Mouse (Mus musculus) CD4-positive, CD25-positive, alpha-beta regulatory T cell, adult 2 months (primary cell): Measurements from ENCODE around the gene Svep1.
A peak's percentile ranks its signal among the peaks of the same experiment; 100 is the strongest.

Source experiments
- DNase-seq: peaks from one replicate; pipeline ENCODE4 v3.0.0-alpha.2; 2012; ENCODE audit warnings: low read depth, low spot score

The Svep1 gene

GRCm38 (mm10) chr4:58084155-58084554, 122.5 kb downstream of the Svep1 start:
- DNase-seq = no peak

DNA sequence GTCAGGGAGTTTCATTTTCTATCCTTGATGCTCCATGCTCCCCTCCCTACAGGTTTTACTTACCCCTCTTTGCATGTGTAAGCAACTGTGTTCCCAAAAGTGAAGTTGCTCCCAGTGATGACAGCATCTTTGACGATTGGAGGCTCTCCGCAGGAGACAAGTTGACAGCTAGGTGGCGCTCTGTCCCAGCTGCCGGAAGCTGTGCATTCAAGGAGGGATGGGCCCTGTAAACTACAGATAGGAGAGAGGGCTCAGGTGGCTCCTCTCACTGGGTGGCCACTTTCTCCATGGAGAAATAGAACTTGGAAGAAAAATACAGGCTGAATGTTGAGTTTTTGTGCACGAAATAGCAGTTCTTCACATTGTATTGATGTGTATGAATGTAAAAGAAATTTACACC, 124.1 kb downstream of the Svep1 start:
- peak; percentile 82 for DNase-seq

DNA sequence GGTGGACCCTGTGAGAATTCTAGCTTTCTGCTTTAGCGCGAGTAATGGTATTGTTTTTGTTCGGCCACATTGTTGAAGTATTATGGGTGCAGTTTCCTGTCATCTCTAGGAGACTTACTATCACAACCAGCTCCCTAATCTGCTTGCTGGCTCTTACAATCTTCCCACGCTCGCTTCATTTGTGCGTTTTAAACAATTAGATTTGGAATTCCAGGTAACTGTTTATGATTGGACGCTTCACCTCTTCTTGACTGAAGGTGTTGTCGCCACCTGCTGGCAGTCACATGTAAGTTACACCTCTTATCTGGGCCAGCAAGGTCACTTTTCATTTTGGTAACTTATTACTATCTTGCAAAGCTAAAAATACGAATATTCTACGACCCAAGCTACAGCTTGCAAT, 127.0 kb downstream of the Svep1 start:
- DNase-seq = peak; percentile 80

GRCm38 (mm10) chr4:58077950-58078349, 128.7 kb downstream of the Svep1 start:
- DNase-seq = no peak

DNA sequence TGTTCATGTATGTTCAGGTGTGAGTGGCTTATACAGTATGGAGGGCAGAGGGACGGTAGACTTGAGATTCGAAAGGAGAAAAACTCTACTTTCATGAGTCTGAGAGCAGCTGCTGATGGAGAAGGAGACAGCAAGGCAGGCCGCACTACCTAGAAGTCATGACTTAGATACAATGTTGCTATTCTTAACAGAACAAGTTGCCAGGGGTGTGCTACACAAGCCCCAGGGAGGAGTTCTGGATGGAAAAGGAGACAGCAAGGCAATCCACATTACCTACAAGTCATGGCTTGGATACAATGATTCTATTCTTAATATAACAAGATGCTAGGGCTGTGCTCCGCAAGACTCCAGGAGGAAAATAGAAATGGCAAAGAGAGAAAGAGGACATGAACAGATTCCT, 129.1 kb downstream of the Svep1 start:
- DNase-seq = no peak

- no peak for DNase-seq
Observed at GRCm38 (mm10) chr4:58072888-58073287, 133.8 kb downstream of the Svep1 start.

- DNase-seq = no peak
Observed at GRCm38 (mm10) chr4:58068886-58069285, 137.8 kb downstream of the Svep1 start.

DNA sequence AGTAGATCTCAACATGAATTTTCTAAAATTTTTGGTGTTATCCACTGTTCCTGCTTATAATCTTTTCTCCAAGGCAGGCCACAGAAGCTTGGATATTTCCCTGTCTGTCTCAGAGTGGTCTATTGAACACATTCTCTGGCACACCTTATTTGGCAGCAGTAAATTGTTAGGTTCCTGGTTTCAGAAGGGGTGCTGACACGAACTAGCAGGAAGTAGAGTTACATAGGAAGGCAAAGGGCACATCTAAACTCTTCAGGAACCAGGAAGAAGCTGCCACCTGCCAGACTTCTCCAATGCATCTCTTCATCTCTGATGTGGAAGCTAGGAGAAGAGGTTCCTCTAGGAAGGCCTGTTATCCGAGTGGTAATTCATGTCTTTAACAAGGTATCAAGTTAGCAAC, 141.9 kb downstream of the Svep1 start:
- no peak for DNase-seq

DNA sequence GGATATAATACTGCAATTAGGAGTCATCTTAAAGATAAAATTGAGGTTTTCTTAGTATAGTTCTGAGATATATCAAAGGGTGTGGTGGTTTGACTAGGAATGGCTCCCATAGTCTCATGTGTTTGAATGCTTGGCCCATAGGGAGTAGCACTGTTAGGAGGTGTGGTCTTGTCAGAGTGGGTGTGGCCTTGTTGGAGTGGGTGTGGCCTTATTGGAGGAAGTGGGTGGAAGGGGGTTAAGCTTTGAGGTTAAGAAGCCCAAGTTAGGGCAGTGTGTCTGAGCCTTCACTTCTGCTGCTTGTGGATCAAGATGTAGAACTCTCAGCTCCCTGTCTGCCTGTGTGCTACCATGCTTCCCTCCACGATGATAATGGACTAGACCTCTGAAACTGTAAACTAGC, 143.7 kb downstream of the Svep1 start:
- DNase-seq = no peak

GRCm38 (mm10) chr4:58055653-58056052, 151.0 kb downstream of the Svep1 start:
- DNase-seq = no peak

DNA sequence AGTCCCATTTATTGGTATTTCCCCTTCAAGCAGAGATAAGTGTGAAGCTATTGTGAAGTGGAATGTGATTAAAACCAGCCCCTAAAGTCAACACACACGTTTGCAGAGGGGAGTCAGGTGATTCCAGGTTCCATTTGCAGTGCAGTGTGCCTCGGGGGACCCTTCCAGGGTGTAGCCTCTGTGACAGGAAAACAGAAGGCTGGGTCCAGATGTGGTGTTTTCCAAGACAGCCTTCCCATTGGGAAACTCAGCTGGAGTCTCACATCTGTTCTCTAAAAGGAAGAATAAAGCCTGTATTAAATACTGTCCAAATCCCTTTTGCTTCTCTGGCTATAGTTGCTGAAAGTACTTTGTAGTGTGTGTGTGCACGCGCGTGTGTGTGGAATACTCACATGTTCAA, 152.2 kb downstream of the Svep1 start:
- no peak for DNase-seq

GRCm38 (mm10) chr4:58050746-58051145, 155.9 kb downstream of the Svep1 start:
- peak; percentile 19 for DNase-seq

DNA sequence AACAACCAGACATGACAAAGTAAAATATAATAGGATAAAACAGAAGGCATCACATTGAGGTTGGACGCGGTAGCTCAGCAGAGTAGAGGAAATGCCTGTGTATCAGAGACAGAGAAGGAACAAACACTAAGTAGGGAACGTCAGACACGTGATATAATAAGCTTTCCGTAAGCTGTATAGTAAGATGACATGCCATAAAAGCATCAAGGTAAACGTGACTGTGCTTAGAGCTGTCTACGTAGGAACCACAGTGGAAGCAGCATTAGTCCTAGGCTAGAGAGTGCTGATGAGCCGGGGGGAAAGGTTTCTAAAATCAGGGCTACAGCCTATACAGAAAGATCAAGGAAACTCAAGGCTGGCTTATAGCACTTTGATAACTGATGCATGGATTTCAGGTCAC, 156.4 kb downstream of the Svep1 start:
- no peak for DNase-seq

GRCm38 (mm10) chr4:58044833-58045232, 161.8 kb downstream of the Svep1 start:
- DNase-seq = no peak

GRCm38 (mm10) chr4:58044356-58044755, 162.3 kb downstream of the Svep1 start:
- DNase-seq = no peak

DNA sequence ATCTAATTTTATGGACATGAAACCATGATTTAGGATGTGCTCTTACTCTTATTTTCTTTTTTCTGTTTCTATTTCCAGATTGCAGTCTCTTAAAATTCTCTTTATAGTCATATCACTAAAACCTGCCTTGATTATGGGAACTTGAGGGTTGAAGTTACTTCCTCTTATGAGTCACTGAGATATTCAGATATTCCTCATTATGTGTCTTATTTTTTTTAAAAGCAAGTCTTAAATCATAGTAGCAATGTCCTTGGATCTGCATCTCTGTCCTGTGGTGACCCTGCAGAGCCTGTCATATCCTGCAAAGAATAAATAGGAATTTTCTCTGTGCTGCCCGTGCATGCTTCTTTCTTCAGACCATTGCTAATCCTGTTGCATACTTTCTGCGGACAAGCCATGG, 166.6 kb downstream of the Svep1 start:
- no peak for DNase-seq

GRCm38 (mm10) chr4:58037096-58037705, 169.5 kb downstream of the Svep1 start:
- no peak for DNase-seq

- DNase-seq = no peak
Observed at GRCm38 (mm10) chr4:58034663-58035062, 172.0 kb downstream of the Svep1 start.

GRCm38 (mm10) chr4:58032714-58033113, 173.9 kb downstream of the Svep1 start:
- DNase-seq = no peak

GRCm38 (mm10) chr4:58009024-58009423, 197.6 kb downstream of the Svep1 start, which contains the start of gene Txndc8:
Gene Txndc8 (minus strand): TSS chr4:58009124.
- DNase-seq = no peak

- DNase-seq = no peak
Observed at GRCm38 (mm10) chr4:58003501-58003900, 203.2 kb downstream of the Svep1 start.
